Mouse (Mus musculus) myocyte (in vitro differentiated cells): ENCODE data around the gene Yif1b.

Source experiments
- CEBPB ChIP-seq: IDR thresholded peaks from 2 replicates; pipeline ENCODE4 v1.6.1; 2011; ENCODE audit warnings: mild to moderate bottlenecking, moderate library complexity; ENCODE audit not compliant: poor library complexity, insufficient read depth, severe bottlenecking
- POLR2AphosphoS2 ChIP-seq: IDR thresholded peaks from one replicate; pipeline ENCODE4 v1.6.1; 2011; ENCODE audit warnings: low read depth, control low read depth; ENCODE audit not compliant: insufficient read length
- REST ChIP-seq: IDR thresholded peaks from one replicate; pipeline ENCODE4 v1.6.1; 2011; ENCODE audit warnings: mild to moderate bottlenecking, control low read depth, moderate library complexity; ENCODE audit not compliant: insufficient read depth, insufficient read length
- TCF3 ChIP-seq: IDR thresholded peaks from one replicate; pipeline ENCODE4 v1.6.1; 2011; ENCODE audit warnings: low read depth, control low read depth; ENCODE audit not compliant: insufficient read length
- USF1 ChIP-seq: IDR thresholded peaks from one replicate; pipeline ENCODE4 v1.6.1; 2011; ENCODE audit warnings: low read depth, mild to moderate bottlenecking, control low read depth, moderate library complexity

DNA sequence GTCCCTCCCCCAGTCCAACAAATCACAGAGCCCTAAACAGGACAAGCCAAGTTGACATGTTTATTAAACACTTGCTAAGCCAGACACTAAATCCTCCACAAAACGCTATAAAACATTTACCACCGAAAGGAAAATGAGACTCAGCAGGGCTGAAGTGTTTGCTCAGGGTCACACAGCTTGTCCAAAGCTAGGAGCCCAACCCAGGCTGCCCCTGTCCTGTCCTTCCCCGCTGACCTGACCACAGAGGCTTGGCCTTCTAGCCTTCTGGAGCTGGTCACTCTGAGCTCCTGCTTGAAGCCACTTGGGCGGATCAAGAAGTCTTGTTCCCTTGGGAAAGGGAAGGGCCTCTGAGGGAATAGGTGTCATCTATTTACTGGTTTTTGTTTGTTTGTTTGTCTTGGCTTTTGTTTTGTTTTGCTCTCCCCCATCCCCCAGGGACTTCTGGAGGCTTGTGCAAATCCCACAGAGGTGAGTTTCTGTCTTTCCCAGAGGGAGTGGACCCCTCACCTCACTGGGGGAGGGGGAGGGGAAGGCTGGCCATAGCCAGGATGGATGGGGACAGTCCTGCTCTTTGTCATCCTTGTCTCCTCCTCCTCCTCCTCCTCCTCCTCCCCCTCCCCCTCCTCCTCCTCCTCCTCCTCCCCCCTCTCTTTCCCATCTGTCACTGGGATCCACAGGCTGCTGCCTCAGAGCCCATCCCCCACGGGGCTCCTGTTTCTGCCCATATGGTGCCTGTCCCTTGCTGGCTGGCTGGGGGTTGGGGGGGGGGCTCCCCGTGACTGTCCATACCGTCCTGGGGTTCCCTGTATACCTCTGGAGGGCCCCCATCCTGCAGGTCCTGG, 53.7 kb downstream of the Yif1b start:
- TF ChIP-seq TCF3 (no peak), USF1 (no peak), REST (no peak), POLR2AphosphoS2 (no peak), CEBPB (no peak)
